Mouse (Mus musculus) ES-Bruce4 (cell line): ENCODE measurements around the gene 4930512M02Rik.

Experiments
- CTCF ChIP-seq: IDR thresholded peaks from one replicate; pipeline ENCODE4 v1.8.1; 2011; ENCODE audit warnings: low read depth, low read length
- EP300 ChIP-seq: IDR thresholded peaks from 2 replicates; pipeline ENCODE4 v1.6.1; 2011; ENCODE audit warnings: low read depth, low read length; ENCODE audit not compliant: insufficient read depth
- POLR2A ChIP-seq: IDR thresholded peaks from one replicate; pipeline ENCODE4 v1.8.1; 2011; ENCODE audit warnings: low read length; ENCODE audit not compliant: insufficient read depth

- TF ChIP-seq CTCF (no peak), POLR2A (no peak), EP300 (no peak)
Observed at GRCm38 (mm10) chr11:11667922-11668290, 40.3 kb upstream of the 4930512M02Rik start.
